Mouse (Mus musculus) liver, embryonic 14.5 days (tissue): ENCODE results near the gene Kansl1l. TPM values are rescaled to one million over a fixed set of nuclear protein-coding genes. Genes with fewer than 3 reads are reported as not detected.

Source experiments
- ATAC-seq: fragments of 200-750 bp; cut with Nextera tagmentation; 2 replicates; pipeline ENCODE4 v1.8.0; 2017; ENCODE audit warnings: moderate number of reproducible peaks, mild to moderate bottlenecking, moderate library complexity; ENCODE audit not compliant: insufficient read depth
- DNase-seq, 3 experiments: peaks; one replicate each; pipeline ENCODE4 v3.0.0-alpha.2; 2012 to 2013; ENCODE audit warnings: low read depth in 3 of 3, low spot score in 3 of 3
- H3K27ac ChIP-seq: fragments of 300-500 bp; sonication (generic); 2 replicates; pipeline ENCODE4 v1.5.1; 2014; ENCODE audit warnings: moderate library complexity, mild to moderate bottlenecking, control low read depth, inconsistent platforms
- H3K27me3 ChIP-seq: fragments of 300-500 bp; sonication (generic); 2 replicates; pipeline ENCODE4 v1.6.1; 2014; ENCODE audit warnings: mild to moderate bottlenecking, low read length, moderate library complexity; ENCODE audit not compliant: control insufficient read depth, insufficient read depth
- H3K36me3 ChIP-seq: fragments of 300-500 bp; sonication (generic); replicated peaks from 2 replicates; pipeline ENCODE4 v1.6.1; 2014; ENCODE audit warnings: low read depth; ENCODE audit not compliant: control insufficient read depth, insufficient read depth
- H3K4me1 ChIP-seq, 2 experiments: fragments of 200-500 bp in 1 of 2; fragments of 300-500 bp in 1 of 2; sonication (generic) in 1 of 2; replicated peaks; 2 replicates each; pipeline ENCODE4 v1.6.1; 2012 to 2014; ENCODE audit warnings: antibody characterized with exemption in 1 of 2, inconsistent platforms in 1 of 2, low read length in 1 of 2; ENCODE audit not compliant: control insufficient read depth in 2 of 2, insufficient read depth in 2 of 2
- H3K4me2 ChIP-seq: fragments of 300-500 bp; sonication (generic); 2 replicates; pipeline ENCODE4 v1.6.1; 2014; ENCODE audit warnings: low read depth, mild to moderate bottlenecking, control low read depth, moderate library complexity
- H3K4me3 ChIP-seq, 2 experiments: fragments of 200-500 bp in 1 of 2; fragments of 300-500 bp in 1 of 2; sonication (generic) in 1 of 2; 2 replicates each; pipeline ENCODE4 v1.5.1; 2012 to 2014; ENCODE audit warnings: low read depth in 2 of 2, low read length in 2 of 2, mild to moderate bottlenecking in 2 of 2, control low read depth in 1 of 2, inconsistent platforms in 1 of 2, moderate library complexity in 1 of 2; ENCODE audit not compliant: insufficient read depth in 1 of 2
- H3K9ac ChIP-seq: fragments of 300-500 bp; sonication (generic); replicated peaks from 2 replicates; pipeline ENCODE4 v1.6.1; 2014; ENCODE audit warnings: mild to moderate bottlenecking, control low read depth, moderate library complexity
- H3K9me3 ChIP-seq: fragments of 300-500 bp; sonication (generic); 2 replicates; pipeline ENCODE4 v1.6.1; 2016; ENCODE audit warnings: low read length, mixed read lengths; ENCODE audit not compliant: control insufficient read depth
- CTCF ChIP-seq: IDR thresholded peaks from 2 replicates; pipeline ENCODE4 v1.5.1; 2016; ENCODE audit warnings: antibody characterized with exemption, low read depth, control low read depth
- EP300 ChIP-seq: IDR thresholded peaks from 2 replicates; pipeline ENCODE4 v1.6.1; 2016; ENCODE audit warnings: antibody characterized with exemption, low read depth
- WGBS: fragments of 180-500 bp; shearing (Covaris S2); extraction: QIAGEN DNeasy Blood & Tissue Kit; methylation state at CpG from one replicate; pipeline ENCODE4 v1.1.7; 2014; ENCODE audit not compliant: insufficient replicate concordance; 5-methylcytosine and 5-hydroxymethylcytosine counted together
- polyA plus RNA-seq, 2 experiments: library from polyadenylated mRNA; depleted of rRNA in 1 of 2; stranded (reverse) in 1 of 2; unstranded in 1 of 2; fragments of >200 nt; fragmentation: Nextera tagmentation in 1 of 2; extraction: Ambion mirVana in 1 of 2; gene quantifications; 2 replicates each; pipeline versions ENCODE4 v1.2.1 to v1.2.3; 2012 to 2014

Gene Kansl1l
- polyA plus RNA-seq (2012; rRNA removed) (1.1 and 1.9 TPM in 2 replicates), polyA plus RNA-seq (2014; fragmentation: Nextera tagmentation; extraction: Ambion mirVana) (1.9 and 2.5 TPM in 2 replicates)

- ATAC-seq (peak; percentile 90), DNase-seq (peak; percentile 80 to 85 (median 84))
- TF ChIP-seq EP300 (no peak), CTCF (no peak)
- Histone ChIP-seq H3K36me3 (no peaks in the 10 kb centered on the region), H3K4me1 (peaks cover 4 to 7% of the 10 kb centered on the region in 2 experiments), H3K27me3 (no peaks in the 10 kb centered on the region), H3K9me3 (no peaks in the 10 kb centered on the region), H3K4me2 (peak within 1 kb of the TSS; percentile 91), H3K9ac (peak within 1 kb of the TSS; percentile 88), H3K4me3 (peak within 1 kb of the TSS; percentile 69 to 90), H3K27ac (peak within 1 kb of the TSS; percentile 89)
- WGBS, result 1% methylated on average over 36 of the region's 56 CpGs
Observed at GRCm38 (mm10) chr1:66817453-66817839, at the start of gene Kansl1l. Kansl1l (minus strand) TSS chr1:66817562.

- ATAC-seq, result no peak
- DNase-seq, result no peak
Observed at GRCm38 (mm10) chr1:66865633-66866032, 48.3 kb upstream of the Kansl1l start.

DNA sequence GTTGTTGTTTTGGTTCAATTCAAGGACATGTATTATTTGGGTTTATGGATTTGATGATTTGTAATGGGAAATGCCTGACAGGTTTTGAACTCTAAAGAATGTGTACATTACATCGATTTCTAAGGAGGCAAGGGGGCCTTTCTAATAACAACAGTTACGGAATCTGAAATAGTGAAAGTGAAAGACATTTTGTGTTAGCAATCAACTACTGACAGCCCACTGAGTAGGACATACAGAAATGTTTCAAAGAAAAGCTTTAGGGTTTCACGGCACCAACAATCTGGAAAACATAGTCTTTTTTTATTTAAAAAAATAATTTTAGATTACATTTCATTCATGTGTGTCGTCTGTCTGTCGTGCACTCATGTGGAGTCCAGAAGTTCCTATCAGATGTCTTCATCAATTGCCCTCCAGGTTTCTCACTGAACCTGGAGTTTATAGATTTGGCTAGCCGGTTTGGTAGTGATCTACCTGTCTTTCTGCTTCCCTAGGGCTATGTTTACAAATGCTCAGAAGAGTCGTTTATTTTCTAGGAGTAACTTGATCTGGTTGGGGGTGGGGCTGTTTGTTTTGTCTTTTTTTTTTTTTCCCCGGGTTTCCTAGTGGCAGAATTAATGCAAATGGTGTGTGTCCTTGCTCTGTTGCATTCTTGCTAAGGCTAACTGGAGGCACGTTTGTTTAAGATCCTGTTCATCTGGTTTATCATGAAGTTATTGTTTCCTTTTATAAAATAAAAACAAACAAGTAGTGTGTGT is 46.6 kb upstream of the Kansl1l start:
- peaks cover 0 to 2% of the 10 kb centered on the region in 2 experiments; a peak in 1 of 4 replicates for H3K4me1 ChIP-seq
- 2% methylated on average over 9 of the region's 9 CpGs for WGBS
- DNase-seq, result peak in 1 of 3 experiments; percentile 28
- H3K36me3 ChIP-seq, result no peaks in the 10 kb centered on the region
- H3K9me3 ChIP-seq, result no peaks in the 10 kb centered on the region
- no peak overlapping the region for H3K27ac ChIP-seq
- TF ChIP-seq CTCF, result no peak
- H3K4me2 ChIP-seq, result peak overlapping the region; percentile 88
- H3K27me3 ChIP-seq, result no peaks in the 10 kb centered on the region
- H3K4me3 ChIP-seq, result peak overlapping the region; percentile 67 to 95
- H3K9ac ChIP-seq, result peak overlapping the region; percentile 27
- no peak for ATAC-seq

More at GRCm38 (mm10) chr1:66865633-66866032, 48.3 kb upstream of the Kansl1l start:
- Histone ChIP-seq H3K27me3 (no peaks in the 10 kb centered on the region), H3K36me3 (no peaks in the 10 kb centered on the region), H3K4me3 (no peak overlapping the region), H3K9me3 (no peaks in the 10 kb centered on the region), H3K4me1 (peaks cover 0 to 2% of the 10 kb centered on the region in 2 experiments; a peak in 1 of 4 replicates), H3K9ac (no peak overlapping the region), H3K4me2 (no peak overlapping the region), H3K27ac (no peak overlapping the region)
- 65% methylated on average over 4 of the region's 4 CpGs for WGBS
- TF ChIP-seq CTCF (no peak), EP300 (no peak)

DNA sequence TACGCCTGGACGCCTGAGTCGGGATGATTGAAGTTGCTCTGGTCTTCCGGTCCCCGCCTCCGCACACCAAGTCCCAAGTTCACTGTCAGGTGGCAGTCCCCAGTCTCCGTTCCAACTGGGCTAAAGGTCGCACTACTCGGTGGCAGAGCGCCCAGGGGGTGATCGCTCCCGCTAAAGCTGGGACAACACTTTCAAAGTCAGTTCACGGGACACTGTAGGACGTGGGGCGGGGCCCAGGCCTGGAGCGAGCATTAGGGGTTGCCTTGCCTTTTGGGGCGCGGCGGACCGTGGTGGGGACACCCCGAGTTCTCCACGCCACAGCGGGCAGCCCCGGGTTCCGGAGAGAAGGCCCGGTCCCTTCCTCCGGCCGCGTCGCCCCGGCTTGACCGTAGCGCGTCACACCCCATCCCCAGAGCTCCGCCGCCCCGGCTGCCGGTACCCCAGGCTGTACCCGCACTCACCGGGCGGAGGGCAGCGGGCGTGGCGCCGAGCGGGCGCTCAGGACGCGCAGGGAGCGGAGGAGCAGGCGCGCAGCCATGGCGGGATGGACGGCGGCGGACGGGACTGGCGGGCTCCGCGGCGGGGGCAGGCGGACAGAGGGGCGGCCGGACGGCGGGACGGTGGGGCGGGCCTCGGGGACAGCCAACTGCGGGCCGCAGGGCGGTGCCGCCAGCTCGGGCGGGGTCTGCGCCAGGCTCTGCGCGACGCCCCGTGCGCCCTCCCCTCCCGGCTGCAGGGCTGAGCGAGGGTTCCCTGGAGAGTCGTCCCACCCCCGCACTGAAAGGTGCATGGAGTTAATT is 45.5 kb upstream of the Kansl1l start, which contains the start of gene Acadl:
Gene Acadl, minus strand, starts transcription at position 566 of the 800 bp plus-strand sequence.
- peaks cover 0 to 2% of the 10 kb centered on the region in 2 experiments; a peak in 1 of 4 replicates for H3K4me1 ChIP-seq
- H3K4me2 ChIP-seq, result peak within 1 kb of the TSS; percentile 88
- H3K4me3 ChIP-seq, result peak within 1 kb of the TSS; percentile 67 to 95
- ATAC-seq (peak; percentile 95), DNase-seq (peak; percentile 38 to 56 (median 46))
- no peaks in the 10 kb centered on the region for H3K36me3 ChIP-seq
- H3K27ac ChIP-seq, result peak within 1 kb of the TSS; percentile 78
- H3K9me3 ChIP-seq, result no peaks in the 10 kb centered on the region
- under 1% methylated on average over 76 of the region's 85 CpGs for WGBS
- H3K27me3 ChIP-seq, result no peaks in the 10 kb centered on the region
- H3K9ac ChIP-seq, result peak within 1 kb of the TSS; percentile 82
- TF ChIP-seq EP300, result no peak
